Mouse (Mus musculus): ENCODE measurements around the gene Rbks. TPM values are rescaled to one million over a fixed set of nuclear protein-coding genes. Genes with fewer than 3 reads are reported as not detected.
"Not testable (repeated sequence)": the region's sequence is repeated elsewhere in the genome, so short reads cannot be mapped to it uniquely, and the experiment has no call there.

The Rbks gene
- polyA plus RNA-seq, 1 experiment: 9.6 TPM

DNA sequence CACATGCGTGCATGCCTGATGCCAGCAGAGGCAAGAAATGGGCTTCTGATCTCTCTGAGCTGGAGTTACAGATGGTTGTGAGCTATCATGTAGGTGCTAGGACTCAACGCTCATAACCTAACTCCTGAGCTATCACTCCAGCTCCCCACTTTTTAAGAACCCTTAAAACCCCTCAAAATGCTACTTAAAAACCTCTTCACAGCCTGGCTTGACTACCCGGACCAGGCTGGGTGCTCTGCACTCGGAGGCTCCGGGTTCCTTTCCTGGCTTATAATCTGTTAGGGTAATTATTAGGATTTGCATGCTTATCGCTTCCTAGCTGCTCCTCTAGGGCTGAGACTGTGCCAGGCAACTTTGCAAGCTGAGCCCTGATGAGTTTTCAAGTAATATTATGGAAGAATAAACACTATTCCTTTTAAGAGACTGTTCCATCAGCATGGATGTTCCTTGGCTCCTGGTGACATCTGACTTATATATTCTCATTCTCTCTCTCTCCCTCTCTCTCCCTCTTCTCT is 99.9 kb downstream of the Rbks start:
- peak overlapping the region; percentile 52 for H3K4me3 ChIP-seq (replicated peaks; ENCODE audit: control insufficient read depth, low read depth, low read length)
- H3K4me1 ChIP-seq (ENCODE audit: control insufficient read depth, insufficient read depth, low read length): peaks cover 2% of the 10 kb centered on the region; the same call in 1 of the 2 replicates
- 71% methylated on average over 6 of the region's 6 CpGs for WGBS

DNA sequence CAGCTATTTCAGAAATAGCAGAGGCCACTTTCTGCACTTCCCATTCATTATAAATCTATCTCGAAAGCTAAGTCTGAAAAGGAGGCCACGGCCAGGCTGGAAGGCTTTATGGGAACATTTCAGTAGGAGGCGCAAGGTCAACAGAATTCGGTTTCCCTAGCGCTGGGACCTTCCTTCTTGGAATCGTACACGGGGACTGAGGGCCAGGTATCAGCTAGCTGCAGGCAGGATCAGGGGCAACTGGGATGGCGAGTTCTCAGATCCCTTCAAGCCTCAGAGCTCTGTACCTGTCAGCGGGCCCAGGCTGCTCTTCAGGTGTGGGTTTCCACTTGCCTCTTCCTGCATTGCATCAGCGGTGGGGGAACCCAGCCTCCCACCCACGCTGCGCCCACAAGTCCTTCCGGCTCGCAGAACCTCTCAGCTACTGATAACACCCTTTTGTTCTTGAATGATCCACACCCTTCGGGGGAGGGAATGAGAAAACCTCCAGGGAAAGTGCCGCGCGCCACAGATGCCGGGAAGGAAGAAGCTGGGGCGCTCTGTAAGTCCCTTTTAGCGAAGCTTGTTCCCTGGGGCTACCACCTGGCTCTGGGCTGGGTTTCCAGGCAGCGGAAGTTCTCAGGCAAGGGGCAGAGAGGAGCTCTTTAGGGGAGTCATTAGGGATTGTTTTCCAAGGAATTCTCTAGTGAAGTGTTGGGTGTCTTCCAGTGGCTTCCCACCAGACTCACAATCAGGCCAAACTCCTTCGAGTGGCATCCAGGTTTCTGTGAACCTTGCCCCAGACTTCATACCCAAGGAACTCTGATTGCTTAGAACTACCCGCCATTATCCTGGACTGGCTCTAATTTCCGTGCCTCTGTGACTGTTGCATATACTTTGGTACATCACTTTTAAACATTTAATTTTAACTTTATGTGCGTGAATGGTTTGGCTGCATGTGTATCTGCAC is 100.7 kb downstream of the Rbks start, which contains the start of gene Mrpl33:
TSS of gene Mrpl33 (plus strand) at position 455 of the 949 bp plus-strand sequence.
- TF ChIP-seq CTCF (IDR thresholded peaks at IDR 0.05; ENCODE audit: control insufficient read depth, insufficient read depth, low read length) (no peak), POLR2A (IDR thresholded peaks at IDR 0.05; ENCODE audit: borderline replicate concordance, control insufficient read depth, low read depth, low read length) (no peak; the same call in 1 of the 2 replicates)
- peak within 1 kb of the TSS; percentile 32 for H3K27ac ChIP-seq (ENCODE audit: control insufficient read depth, insufficient read depth, low read depth, low read length, poor library complexity)
- 7% methylated on average over 26 of the region's 26 CpGs for WGBS
- peaks cover 2% of the 10 kb centered on the region; the same call in 1 of the 2 replicates for H3K4me1 ChIP-seq (ENCODE audit: control insufficient read depth, insufficient read depth, low read length)
- peak within 1 kb of the TSS; percentile 61 for H3K4me3 ChIP-seq (replicated peaks; ENCODE audit: control insufficient read depth, low read depth, low read length)

More for the DNA sequence above, 99.9 kb downstream of the Rbks start:
- TF ChIP-seq CTCF (IDR thresholded peaks at IDR 0.05; ENCODE audit: control insufficient read depth, insufficient read depth, low read length) (no peak), POLR2A (IDR thresholded peaks at IDR 0.05; ENCODE audit: borderline replicate concordance, control insufficient read depth, low read depth, low read length) (no peak)
- H3K27ac ChIP-seq (ENCODE audit: control insufficient read depth, insufficient read depth, low read depth, low read length, poor library complexity): no peak overlapping the region; the same call in 1 of the 2 replicates

DNA sequence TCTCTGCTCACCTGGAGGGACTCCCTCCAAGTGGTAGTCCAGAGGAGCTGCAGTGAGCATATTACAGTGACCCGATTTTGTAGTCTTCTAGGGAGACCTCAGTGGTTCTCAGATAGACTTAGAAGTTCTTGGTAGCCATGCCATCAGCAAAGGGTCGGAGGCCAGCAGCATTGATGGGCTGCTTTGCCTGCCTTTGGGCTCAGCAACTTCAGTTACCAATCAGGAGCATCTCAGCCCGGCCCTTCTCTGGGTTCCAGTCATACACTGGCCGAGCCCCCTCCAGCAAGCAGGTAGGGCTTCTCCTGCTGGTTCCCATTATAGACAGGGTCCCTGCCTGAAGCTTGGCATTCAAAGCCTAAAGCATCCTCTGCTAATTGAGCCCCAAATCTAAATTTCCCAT is 101.6 kb downstream of the Rbks start:
- 67% methylated on average over 4 of the region's 4 CpGs for WGBS
- no peak overlapping the region for H3K27ac ChIP-seq (ENCODE audit: control insufficient read depth, insufficient read depth, low read depth, low read length, poor library complexity)
- TF ChIP-seq CTCF (IDR thresholded peaks at IDR 0.05; ENCODE audit: control insufficient read depth, insufficient read depth, low read length) (no peak), POLR2A (IDR thresholded peaks at IDR 0.05; ENCODE audit: borderline replicate concordance, control insufficient read depth, low read depth, low read length) (no peak)
- no peak overlapping the region for H3K4me3 ChIP-seq (replicated peaks; ENCODE audit: control insufficient read depth, low read depth, low read length)
- no peaks in the 10 kb centered on the region; the same call in 1 of the 2 replicates for H3K4me1 ChIP-seq (ENCODE audit: control insufficient read depth, insufficient read depth, low read length)

DNA sequence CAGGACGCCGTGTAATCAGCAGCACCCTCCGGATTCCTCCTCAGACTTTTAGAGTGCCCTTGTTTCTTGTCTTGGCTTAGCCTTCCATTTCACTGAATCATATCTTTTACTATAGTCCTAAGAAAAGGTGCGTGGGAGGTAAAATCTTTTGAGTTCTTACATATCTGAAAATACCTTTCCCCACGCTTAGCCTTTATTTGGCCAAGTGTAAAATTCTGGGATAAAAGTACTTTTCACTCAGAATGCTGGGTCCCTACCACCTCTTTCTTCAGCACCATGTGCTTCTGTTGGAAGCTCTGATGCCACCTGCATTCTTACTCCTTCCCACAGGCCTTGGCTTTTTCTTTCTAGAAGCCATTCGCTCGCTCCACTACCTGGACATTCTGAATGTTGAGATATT is 106.3 kb downstream of the Rbks start:
- WGBS: 92% methylated on average over 7 of the region's 7 CpGs
- Histone ChIP-seq H3K4me3 (replicated peaks; ENCODE audit: control insufficient read depth, low read depth, low read length) (no peak overlapping the region), H3K27ac (ENCODE audit: control insufficient read depth, insufficient read depth, low read depth, low read length, poor library complexity) (no peak overlapping the region), H3K4me1 (ENCODE audit: control insufficient read depth, insufficient read depth, low read length) (no peaks in the 10 kb centered on the region)
- TF ChIP-seq CTCF (IDR thresholded peaks at IDR 0.05; ENCODE audit: control insufficient read depth, insufficient read depth, low read length): no peak
- TF ChIP-seq POLR2A (IDR thresholded peaks at IDR 0.05; ENCODE audit: borderline replicate concordance, control insufficient read depth, low read depth, low read length): no peak

DNA sequence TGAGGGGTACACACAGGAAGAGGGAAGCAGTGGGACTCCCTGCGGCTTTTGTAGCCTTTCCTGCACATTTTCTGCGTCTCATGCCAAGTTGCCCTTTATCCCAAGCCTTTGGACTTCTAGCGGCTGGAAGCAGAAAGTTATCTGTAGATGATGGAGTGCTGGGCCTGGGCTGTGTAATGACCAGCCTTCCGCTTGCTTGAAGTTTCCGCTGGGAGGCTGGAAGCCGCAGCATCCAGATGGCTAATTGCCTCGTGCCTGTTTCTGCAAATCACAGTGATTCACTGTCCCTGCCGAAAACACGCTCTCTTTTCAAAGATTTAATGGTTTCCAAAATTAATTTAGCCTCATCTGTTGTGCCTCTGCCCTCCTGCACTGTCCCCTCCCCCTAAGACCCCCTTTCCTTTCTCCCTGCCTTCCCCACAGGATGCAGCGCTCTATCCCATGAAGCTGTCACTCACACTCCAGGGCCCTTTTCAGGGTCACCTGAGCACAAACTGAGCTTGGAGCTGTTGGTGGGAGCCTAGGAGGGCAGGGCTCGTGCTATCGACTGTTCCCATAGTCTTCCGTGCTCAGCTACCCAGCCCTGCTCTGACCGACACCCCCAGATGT is 107.6 kb downstream of the Rbks start:
- WGBS: 88% methylated on average over 14 of the region's 14 CpGs
- TF ChIP-seq CTCF (IDR thresholded peaks at IDR 0.05; ENCODE audit: control insufficient read depth, insufficient read depth, low read length) (no peak), POLR2A (IDR thresholded peaks at IDR 0.05; ENCODE audit: borderline replicate concordance, control insufficient read depth, low read depth, low read length) (no peak)
- Histone ChIP-seq H3K4me3 (replicated peaks; ENCODE audit: control insufficient read depth, low read depth, low read length) (no peak overlapping the region), H3K4me1 (ENCODE audit: control insufficient read depth, insufficient read depth, low read length) (no peaks in the 10 kb centered on the region), H3K27ac (ENCODE audit: control insufficient read depth, insufficient read depth, low read depth, low read length, poor library complexity) (no peak overlapping the region)

DNA sequence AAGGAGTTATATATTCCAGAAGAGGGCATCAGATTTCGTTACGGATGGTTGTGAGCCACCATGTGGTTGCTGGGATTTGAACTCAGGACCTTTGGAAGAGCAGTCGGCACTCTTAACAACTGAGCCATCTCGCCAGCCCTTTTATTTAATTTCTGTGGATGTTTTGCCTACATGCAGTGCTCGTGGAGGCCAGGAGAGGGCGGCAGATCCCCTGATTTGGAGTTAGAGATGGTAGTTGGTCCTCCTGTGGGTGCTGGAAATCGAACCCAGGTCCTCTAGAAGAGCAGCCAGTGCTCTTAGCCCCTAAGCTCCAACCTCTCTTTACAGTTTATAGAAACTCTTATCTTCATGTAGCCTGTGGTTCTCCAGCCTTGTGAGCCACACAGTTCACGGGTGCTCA is 108.8 kb downstream of the Rbks start:
- not testable (repeated sequence) for H3K4me3 ChIP-seq (replicated peaks; ENCODE audit: control insufficient read depth, low read depth, low read length); H3K27ac ChIP-seq (ENCODE audit: control insufficient read depth, insufficient read depth, low read depth, low read length, poor library complexity); H3K4me1 ChIP-seq (ENCODE audit: control insufficient read depth, insufficient read depth, low read length)
- 80% methylated on average over 8 of the region's 8 CpGs for WGBS
- peak; percentile 30; the same call in 1 of the 2 replicates for TF ChIP-seq CTCF (IDR thresholded peaks at IDR 0.05; ENCODE audit: control insufficient read depth, insufficient read depth, low read length)

DNA sequence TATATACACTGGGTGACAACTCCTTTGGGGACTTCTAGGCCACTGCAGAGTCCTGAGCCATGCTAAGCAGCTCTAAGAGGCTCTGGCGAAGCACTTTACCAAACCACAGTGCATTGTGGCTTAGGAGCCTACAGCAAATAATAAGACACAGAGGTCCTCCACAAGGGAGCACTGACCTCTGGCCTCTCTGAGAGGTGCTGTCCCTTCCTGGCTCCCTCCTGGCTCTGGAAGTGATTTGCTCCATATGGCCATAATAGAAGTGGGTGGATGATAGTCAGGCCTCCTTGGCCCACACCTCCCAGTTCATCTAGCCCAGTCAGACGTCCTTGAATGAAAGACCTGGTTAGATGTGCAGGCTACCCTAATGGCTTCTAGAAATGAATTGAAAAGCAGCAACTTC is 109.4 kb downstream of the Rbks start:
- Histone ChIP-seq H3K4me1 (ENCODE audit: control insufficient read depth, insufficient read depth, low read length) (no peaks in the 10 kb centered on the region), H3K4me3 (replicated peaks; ENCODE audit: control insufficient read depth, low read depth, low read length) (no peak overlapping the region), H3K27ac (ENCODE audit: control insufficient read depth, insufficient read depth, low read depth, low read length, poor library complexity) (no peak overlapping the region)
- no peak for TF ChIP-seq POLR2A (IDR thresholded peaks at IDR 0.05; ENCODE audit: borderline replicate concordance, control insufficient read depth, low read depth, low read length)
- no peak for TF ChIP-seq CTCF (IDR thresholded peaks at IDR 0.05; ENCODE audit: control insufficient read depth, insufficient read depth, low read length)
- WGBS: 77% methylated on average over 2 of the region's 2 CpGs

DNA sequence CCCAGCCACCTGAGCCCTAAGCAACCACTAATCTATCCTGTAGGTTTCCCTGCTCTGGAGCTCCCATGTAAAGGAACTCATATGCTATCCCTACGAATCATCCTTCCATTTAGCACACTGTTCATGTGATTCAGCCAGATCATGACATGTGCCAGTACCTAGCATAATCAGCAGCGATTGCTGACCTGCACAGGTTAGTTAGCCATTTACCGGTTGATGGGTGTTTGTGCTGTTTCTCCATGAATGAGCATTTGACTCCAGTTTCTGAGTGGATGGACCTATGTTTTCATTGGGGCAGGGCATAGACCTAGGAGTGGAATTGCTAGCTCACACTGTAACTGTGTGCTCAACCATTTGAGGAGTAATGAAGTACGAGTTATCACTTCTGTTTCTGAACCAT is 111.9 kb downstream of the Rbks start:
- no peak overlapping the region for H3K4me3 ChIP-seq (replicated peaks; ENCODE audit: control insufficient read depth, low read depth, low read length)
- no peak overlapping the region for H3K27ac ChIP-seq (ENCODE audit: control insufficient read depth, insufficient read depth, low read depth, low read length, poor library complexity)
- TF ChIP-seq POLR2A (IDR thresholded peaks at IDR 0.05; ENCODE audit: borderline replicate concordance, control insufficient read depth, low read depth, low read length): no peak
- 83% methylated on average over 4 of the region's 4 CpGs for WGBS
- H3K4me1 ChIP-seq (ENCODE audit: control insufficient read depth, insufficient read depth, low read length): no peaks in the 10 kb centered on the region
